Mouse (Mus musculus) E14TG2a.4 (cell line): ENCODE data around the gene Atp5e.

Experiments used
- CTCF ChIP-seq: conservative IDR thresholded peaks from 2 replicates; pipeline ENCODE4 v1.5.1; 2014; ENCODE audit warnings: low read length
- NANOG ChIP-seq: IDR thresholded peaks from 2 replicates; pipeline ENCODE4 v1.6.1; 2014; ENCODE audit warnings: borderline replicate concordance, low read length, mixed read lengths
- POU5F1 ChIP-seq: IDR thresholded peaks from 2 replicates; pipeline ENCODE4 v1.6.1; 2014; ENCODE audit warnings: low read length, borderline replicate concordance

DNA sequence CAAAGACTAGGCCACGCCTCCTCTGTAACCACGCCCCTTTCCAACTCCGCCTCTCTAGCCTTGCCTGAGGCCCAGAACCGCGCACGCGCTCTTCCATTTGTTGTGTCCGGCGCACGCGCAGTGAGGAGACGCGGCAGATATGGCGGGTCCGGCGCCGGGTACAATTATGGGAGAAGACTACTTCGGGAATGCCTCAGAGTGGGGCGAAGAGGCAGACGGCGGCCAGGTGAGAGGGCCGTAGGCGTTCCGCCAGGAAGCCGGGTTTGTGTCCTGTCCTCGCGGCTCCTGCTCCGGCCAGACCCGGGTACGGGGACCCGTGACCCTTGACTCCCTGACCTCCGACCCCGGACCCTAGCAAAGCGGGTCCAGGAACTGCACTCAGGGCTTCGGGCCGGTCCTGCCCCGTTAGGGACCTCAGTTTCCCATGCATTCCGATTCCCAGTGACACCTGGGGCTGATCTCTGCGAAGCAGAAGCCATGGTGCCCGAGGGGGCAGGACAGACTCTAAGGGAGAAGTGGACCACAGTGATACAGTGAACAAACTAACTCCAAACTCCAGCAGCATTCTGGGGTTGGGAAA lies 48.1 kb downstream of the Atp5e start, which contains the start of gene Nelfcd:
- TF ChIP-seq CTCF (no peak), NANOG (no peak), POU5F1 (no peak)
